Mouse (Mus musculus) embryonic facial prominence, embryonic 14.5 days (tissue): Measurements from ENCODE around the gene Slc22a17. TPM values are rescaled to one million over a fixed set of nuclear protein-coding genes. Genes with fewer than 3 reads are reported as not detected.

Experiments
- ATAC-seq: fragments of 200-750 bp; cut with Nextera tagmentation; 2 replicates; pipeline ENCODE4 v1.8.0; 2017; ENCODE audit warnings: low read depth, moderate number of reproducible peaks, moderate TSS enrichment
- DNase-seq: peaks from one replicate; pipeline ENCODE4 v3.0.0-alpha.2; 2015; ENCODE audit warnings: low spot score
- H3K27ac ChIP-seq: fragments of 300-500 bp; sonication (generic); replicated peaks from 2 replicates; pipeline ENCODE4 v1.5.1; 2014; ENCODE audit warnings: low read depth, mild to moderate bottlenecking, low read length, moderate library complexity
- H3K27me3 ChIP-seq: fragments of 300-500 bp; sonication (generic); replicated peaks from 2 replicates; pipeline ENCODE4 v1.6.1; 2014; ENCODE audit warnings: low read length; ENCODE audit not compliant: control insufficient read depth, insufficient read depth
- H3K36me3 ChIP-seq: fragments of 300-500 bp; sonication (generic); 2 replicates; pipeline ENCODE4 v1.6.1; 2014; ENCODE audit warnings: low read length, mixed read lengths; ENCODE audit not compliant: control insufficient read depth, insufficient read depth
- H3K4me1 ChIP-seq: fragments of 300-500 bp; sonication (generic); 2 replicates; pipeline ENCODE4 v1.6.1; 2014; ENCODE audit warnings: antibody characterized with exemption, low read length; ENCODE audit not compliant: control insufficient read depth, insufficient read depth
- H3K4me2 ChIP-seq: fragments of 300-500 bp; sonication (generic); 2 replicates; pipeline ENCODE4 v1.6.1; 2014; ENCODE audit warnings: low read depth, mild to moderate bottlenecking, low read length, moderate library complexity, mixed read lengths
- H3K4me3 ChIP-seq: fragments of 300-500 bp; sonication (generic); 2 replicates; pipeline ENCODE4 v1.5.1; 2014; ENCODE audit warnings: low read depth, mild to moderate bottlenecking, low read length
- H3K9ac ChIP-seq: fragments of 300-500 bp; sonication (generic); 2 replicates; pipeline ENCODE4 v1.6.1; 2014; ENCODE audit warnings: low read depth, mild to moderate bottlenecking, low read length, moderate library complexity, mixed read lengths
- H3K9me3 ChIP-seq: fragments of 300-500 bp; sonication (generic); 2 replicates; pipeline ENCODE4 v1.6.1; 2016; ENCODE audit warnings: low read length; ENCODE audit not compliant: control insufficient read depth
- WGBS: fragments of 180-500 bp; shearing (Covaris S2); extraction: QIAGEN DNeasy Blood & Tissue Kit; methylation state at CpG from one replicate; pipeline ENCODE4 v1.1.7; 2014; 5-methylcytosine and 5-hydroxymethylcytosine counted together
- polyA plus RNA-seq: library from polyadenylated mRNA; unstranded; fragments of >200 nt; fragmentation: Nextera tagmentation; extraction: Ambion mirVana; gene quantifications from 2 replicates; pipeline ENCODE4 v1.2.1, GENCODE M21; 2014

Slc22a17 gene
- polyA plus RNA-seq, 1 experiment from 2014 or later = 42.4 TPM

GRCm38 (mm10) chr14:54876539-54877047 is 36.3 kb downstream of the Slc22a17 start:
- DNase-seq (peak; percentile 93), ATAC-seq (peak; percentile 94)
- H3K4me3 ChIP-seq = peak overlapping the region; percentile 75
- peaks cover 28% of the 10 kb centered on the region for H3K27me3 ChIP-seq
- 0% methylated on average over 30 of the region's 72 CpGs for WGBS
- peak overlapping the region; percentile 87 for H3K4me2 ChIP-seq
- peak overlapping the region; percentile 75 for H3K9ac ChIP-seq
- H3K4me1 ChIP-seq = peaks cover 5% of the 10 kb centered on the region; the same call in 1 of the 2 replicates
- H3K36me3 ChIP-seq = no peaks in the 10 kb centered on the region
- H3K9me3 ChIP-seq = no peaks in the 10 kb centered on the region
- peak overlapping the region; percentile 75 for H3K27ac ChIP-seq

GRCm38 (mm10) chr14:54875844-54876538 is 36.9 kb downstream of the Slc22a17 start:
- 2% methylated on average over 36 of the region's 36 CpGs for WGBS
- peak overlapping the region; percentile 87 for H3K4me2 ChIP-seq
- no peaks in the 10 kb centered on the region for H3K36me3 ChIP-seq
- DNase-seq = peak; percentile 47
- H3K9me3 ChIP-seq = no peaks in the 10 kb centered on the region
- H3K27me3 ChIP-seq = peaks cover 28% of the 10 kb centered on the region
- peak; percentile 64 for ATAC-seq
- H3K4me1 ChIP-seq = peaks cover 5% of the 10 kb centered on the region; the same call in 1 of the 2 replicates
- peak overlapping the region; percentile 75 for H3K9ac ChIP-seq
- H3K27ac ChIP-seq = peak overlapping the region; percentile 75; the same call in 1 of the 2 replicates
- H3K4me3 ChIP-seq = peak overlapping the region; percentile 75

GRCm38 (mm10) chr14:54874165-54874564 is 38.8 kb downstream of the Slc22a17 start:
- DNase-seq (no peak), ATAC-seq (no peak)
- no peak overlapping the region for H3K27ac ChIP-seq
- peaks cover 5% of the 10 kb centered on the region; the same call in 1 of the 2 replicates for H3K4me1 ChIP-seq
- 85% methylated on average over 3 of the region's 3 CpGs for WGBS
- H3K9ac ChIP-seq = no peak overlapping the region
- no peaks in the 10 kb centered on the region for H3K9me3 ChIP-seq
- H3K27me3 ChIP-seq = peaks cover 28% of the 10 kb centered on the region
- H3K4me2 ChIP-seq = no peak overlapping the region
- H3K36me3 ChIP-seq = no peaks in the 10 kb centered on the region
- H3K4me3 ChIP-seq = no peak overlapping the region

GRCm38 (mm10) chr14:54870861-54871260 is 42.1 kb downstream of the Slc22a17 start, which contains the start of gene Homez:
Gene Homez, minus strand, starts transcription at chr14:54870961.
- H3K27me3 ChIP-seq = peaks cover 7% of the 10 kb centered on the region
- DNase-seq (no peak), ATAC-seq (no peak)
- H3K4me1 ChIP-seq = peaks cover 2% of the 10 kb centered on the region; the same call in 1 of the 2 replicates
- 91% methylated on average over 5 of the region's 5 CpGs for WGBS
- H3K36me3 ChIP-seq = no peaks in the 10 kb centered on the region
- no peak within 1 kb of the TSS for H3K4me2 ChIP-seq
- no peak within 1 kb of the TSS for H3K9ac ChIP-seq
- no peak within 1 kb of the TSS for H3K27ac ChIP-seq
- no peaks in the 10 kb centered on the region for H3K9me3 ChIP-seq
- no peak within 1 kb of the TSS for H3K4me3 ChIP-seq

GRCm38 (mm10) chr14:54868026-54868425 is 44.9 kb downstream of the Slc22a17 start:
- Histone ChIP-seq H3K9ac (no peak overlapping the region), H3K4me2 (no peak overlapping the region)

GRCm38 (mm10) chr14:54866936-54867335 is 46.0 kb downstream of the Slc22a17 start:
- no peak for DNase-seq
- Histone ChIP-seq H3K4me2 (no peak overlapping the region), H3K9me3 (no peaks in the 10 kb centered on the region), H3K27ac (no peak overlapping the region), H3K27me3 (no peaks in the 10 kb centered on the region), H3K4me1 (no peaks in the 10 kb centered on the region), H3K4me3 (no peak overlapping the region), H3K36me3 (no peaks in the 10 kb centered on the region), H3K9ac (no peak overlapping the region)
- 55% methylated on average over 5 of the region's 5 CpGs for WGBS
- no peak for ATAC-seq

More at GRCm38 (mm10) chr14:54868026-54868425, 44.9 kb downstream of the Slc22a17 start:
- H3K4me1 ChIP-seq = no peaks in the 10 kb centered on the region
- no peak overlapping the region for H3K4me3 ChIP-seq
- H3K27ac ChIP-seq = no peak overlapping the region
- no peaks in the 10 kb centered on the region for H3K9me3 ChIP-seq
- no peak for ATAC-seq
- no peaks in the 10 kb centered on the region for H3K27me3 ChIP-seq
- DNase-seq = no peak
- H3K36me3 ChIP-seq = no peaks in the 10 kb centered on the region
- 82% methylated on average over 4 of the region's 4 CpGs for WGBS

- Histone ChIP-seq H3K27me3 (no peaks in the 10 kb centered on the region), H3K4me3 (no peak overlapping the region), H3K36me3 (no peaks in the 10 kb centered on the region), H3K9ac (no peak overlapping the region), H3K9me3 (no peaks in the 10 kb centered on the region), H3K27ac (no peak overlapping the region), H3K4me1 (no peaks in the 10 kb centered on the region), H3K4me2 (no peak overlapping the region)
- 47% methylated on average over 3 of the region's 3 CpGs for WGBS
- ATAC-seq (no peak), DNase-seq (no peak)
Measured at GRCm38 (mm10) chr14:54866268-54866667, 46.7 kb downstream of the Slc22a17 start.

- Histone ChIP-seq H3K4me1 (no peaks in the 10 kb centered on the region), H3K9me3 (no peaks in the 10 kb centered on the region), H3K4me3 (no peak overlapping the region), H3K4me2 (no peak overlapping the region), H3K27ac (no peak overlapping the region), H3K27me3 (no peaks in the 10 kb centered on the region), H3K9ac (no peak overlapping the region), H3K36me3 (no peaks in the 10 kb centered on the region)
- no peak for ATAC-seq
- WGBS = 74% methylated on average over 5 of the region's 5 CpGs
- DNase-seq = no peak
Measured at GRCm38 (mm10) chr14:54865626-54866025, 47.3 kb downstream of the Slc22a17 start.
